Mouse (Mus musculus) frontal cortex, postnatal 25 days (tissue): ENCODE measurements around the gene Dnlz.

Experiments used
- DNase-seq, 2 experiments: peaks; one replicate each; pipeline ENCODE4 v3.0.0; 2022; ENCODE audit warnings: low spot score in 2 of 2

The Dnlz gene

DNA sequence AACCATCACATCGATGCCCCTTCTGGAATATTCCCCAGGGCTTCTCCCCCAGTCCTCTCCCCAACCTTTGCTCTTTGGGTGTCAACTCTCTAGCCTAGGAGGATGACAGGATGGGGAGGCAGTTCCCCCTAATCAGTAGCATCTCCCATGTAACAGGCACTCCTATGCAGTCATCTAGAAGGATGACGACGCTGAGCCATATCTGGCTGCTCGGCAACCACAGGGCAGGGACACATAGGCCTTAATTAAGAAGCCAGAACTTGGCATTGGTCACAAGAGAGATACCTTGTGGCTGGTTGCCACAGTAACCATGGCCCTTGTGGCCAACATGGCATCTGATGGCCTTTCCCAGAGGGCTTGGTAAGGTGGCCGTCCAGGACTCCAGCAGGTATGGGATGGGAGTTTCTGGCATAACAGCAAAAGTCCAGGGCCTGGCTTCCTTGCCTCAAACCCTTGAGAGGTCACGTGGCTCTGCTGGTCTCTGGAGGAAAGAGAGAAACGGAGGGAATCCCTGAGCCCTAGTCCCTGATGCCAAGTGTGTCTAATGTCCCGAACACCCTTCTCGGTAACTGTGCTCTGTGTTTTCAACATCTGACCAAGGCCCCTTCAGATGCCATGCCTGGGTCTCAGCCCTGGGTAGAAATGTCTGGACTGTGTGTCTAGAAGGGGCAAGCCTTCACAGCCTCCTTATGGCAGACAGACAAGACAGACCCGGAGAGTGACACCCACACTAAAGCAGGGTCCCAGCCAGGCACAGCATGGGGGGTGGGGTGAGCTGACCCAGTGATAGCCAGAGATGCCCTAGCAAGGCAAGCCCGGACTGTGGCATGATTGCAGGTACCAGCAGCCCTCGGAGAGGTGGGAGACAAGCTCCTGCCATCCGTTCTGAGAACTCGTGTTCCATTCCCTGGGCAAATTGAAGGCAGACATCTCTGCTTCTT is 31.4 kb downstream of the Dnlz start:
- DNase-seq, result no peak

DNA sequence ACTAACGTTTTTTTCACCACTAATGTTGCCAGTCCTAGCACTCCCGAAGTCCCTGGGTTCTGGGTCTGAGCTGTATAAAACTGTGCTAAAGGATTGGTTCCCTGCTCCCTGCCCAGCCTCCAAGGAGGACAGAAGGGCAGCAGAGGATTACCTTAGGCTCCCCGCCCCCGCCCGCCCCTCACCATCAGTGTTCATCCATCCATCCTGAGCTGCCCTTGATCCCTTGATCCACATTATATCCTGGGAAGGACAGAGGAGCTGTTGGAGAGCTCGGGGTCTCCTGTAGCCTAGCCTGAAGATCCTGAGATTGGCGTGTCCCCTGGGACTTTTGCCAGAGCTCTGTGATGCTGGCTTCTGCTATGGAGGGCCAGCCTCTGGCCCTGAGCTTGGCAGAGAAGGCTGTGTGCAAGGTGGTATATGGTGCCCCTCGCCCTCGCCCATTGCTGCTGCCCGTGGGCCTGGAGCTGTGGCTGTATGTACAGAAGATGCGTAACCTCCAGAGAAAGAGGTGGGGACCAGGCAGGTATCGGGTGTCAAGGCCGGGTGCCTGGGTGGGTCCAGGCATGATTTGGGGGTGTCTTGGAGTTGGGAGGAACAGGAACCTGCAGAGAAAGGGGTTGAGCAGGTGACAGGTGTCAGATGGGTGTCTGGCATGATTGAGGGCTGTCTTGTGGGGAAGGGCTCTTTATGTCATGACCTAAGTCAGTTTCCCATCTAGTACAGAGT is 32.2 kb downstream of the Dnlz start:
- no peak for DNase-seq

DNA sequence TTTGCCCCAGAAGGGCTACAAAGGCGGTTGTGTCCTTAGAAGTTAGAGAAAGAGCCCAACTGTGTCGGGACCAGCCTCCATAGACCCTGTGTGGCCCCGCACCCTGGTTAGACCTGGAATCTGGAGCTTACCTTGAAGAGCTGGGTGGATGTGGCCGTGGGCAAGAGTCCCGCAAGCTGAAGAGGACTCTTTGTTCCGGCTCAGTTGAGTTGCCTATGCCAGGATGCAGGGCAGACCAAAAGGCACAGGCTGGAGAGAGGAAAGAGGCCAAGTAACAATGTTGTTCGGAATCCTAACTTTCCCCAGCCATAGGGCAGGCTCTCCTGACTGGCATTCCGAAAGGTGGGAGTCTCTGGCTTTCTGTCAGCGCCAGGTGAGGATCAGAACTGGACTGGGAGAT is 32.8 kb downstream of the Dnlz start:
- no peak for DNase-seq

DNA sequence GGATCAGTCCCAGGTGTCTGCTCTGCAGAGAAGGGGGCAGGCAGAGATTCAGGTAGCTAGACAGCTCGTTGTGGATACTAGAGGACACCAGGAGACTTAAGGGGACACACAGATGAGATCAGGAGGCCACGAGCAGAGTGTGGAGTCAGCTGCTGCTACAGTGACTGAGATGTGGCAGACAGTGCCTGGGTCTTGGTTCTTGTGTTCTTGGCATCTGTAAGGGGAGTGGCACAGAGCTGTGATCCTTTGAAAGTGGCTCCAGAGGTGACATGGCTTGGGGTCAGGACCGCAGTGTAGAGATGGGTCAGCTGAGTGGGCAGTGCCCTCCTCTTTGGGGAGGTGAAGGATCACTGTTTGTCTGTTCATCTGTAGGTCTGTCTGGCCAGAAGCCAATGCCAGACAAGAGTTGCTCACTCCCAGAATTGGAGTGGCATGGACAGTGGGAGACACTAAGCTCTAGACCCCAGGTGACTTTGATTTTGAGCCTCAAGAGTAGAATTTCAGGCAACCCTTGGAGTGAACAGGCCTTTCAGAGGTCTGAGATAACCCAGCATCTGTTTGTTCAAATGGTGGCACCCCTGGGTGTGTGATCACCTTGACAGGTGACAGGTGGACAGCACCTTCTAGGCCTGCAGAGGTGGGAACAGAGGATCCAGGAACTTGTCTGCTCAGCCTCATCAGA is 33.8 kb downstream of the Dnlz start:
- DNase-seq, result no peak

DNA sequence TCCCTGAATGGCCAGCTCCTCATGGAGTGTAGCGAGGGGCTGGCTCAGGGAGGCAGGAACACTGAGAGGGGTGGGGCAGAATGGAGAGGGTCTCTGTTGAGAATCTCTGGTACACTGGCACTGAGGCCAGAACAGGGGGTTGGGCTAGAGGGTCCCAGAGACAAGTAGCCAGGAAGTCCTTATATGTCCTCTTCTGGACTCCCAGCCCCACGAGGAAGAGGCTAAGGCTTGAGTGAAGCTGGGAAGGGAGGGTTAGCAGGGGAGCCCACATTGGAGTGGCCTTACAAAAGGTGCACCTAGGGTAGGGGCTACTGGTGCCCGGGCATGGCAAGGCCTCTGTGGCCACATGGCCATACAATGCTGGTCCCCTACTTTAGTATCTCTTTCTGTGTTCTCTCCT is 34.5 kb downstream of the Dnlz start:
- DNase-seq, result no peak

DNA sequence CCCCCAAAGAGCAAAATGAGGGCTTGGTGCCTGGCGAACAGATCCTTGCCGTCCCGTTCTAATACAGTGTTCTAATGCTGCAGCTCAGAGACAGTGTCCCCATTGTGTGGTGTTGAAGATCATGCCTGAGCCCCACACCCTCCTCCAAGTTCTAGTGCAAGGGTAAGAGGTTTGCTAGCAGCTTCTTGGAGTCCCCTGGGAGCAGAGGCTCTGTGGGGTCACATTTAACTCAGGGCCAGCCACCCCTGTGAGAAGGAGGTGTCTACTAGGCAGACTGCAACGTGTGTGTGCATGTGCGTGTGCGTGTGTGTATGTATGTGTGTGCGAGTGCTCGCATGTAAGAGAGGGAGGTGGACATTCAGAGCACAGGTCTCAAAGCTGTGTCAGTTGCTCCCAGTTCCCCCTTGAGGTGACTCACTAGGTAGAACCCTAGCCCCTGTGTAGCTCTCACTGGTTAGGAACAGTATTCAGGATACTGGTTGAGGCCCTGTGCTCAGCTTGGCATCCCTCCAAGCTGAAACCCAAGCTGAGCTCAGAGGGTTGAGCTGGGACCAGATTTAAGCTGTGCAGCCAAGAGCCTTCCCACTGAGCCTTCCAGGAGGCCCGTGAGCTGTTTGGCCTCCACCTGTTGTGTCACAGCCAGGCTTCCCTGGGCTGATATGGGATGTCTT is 35.2 kb downstream of the Dnlz start:
- DNase-seq, result no peak

DNA sequence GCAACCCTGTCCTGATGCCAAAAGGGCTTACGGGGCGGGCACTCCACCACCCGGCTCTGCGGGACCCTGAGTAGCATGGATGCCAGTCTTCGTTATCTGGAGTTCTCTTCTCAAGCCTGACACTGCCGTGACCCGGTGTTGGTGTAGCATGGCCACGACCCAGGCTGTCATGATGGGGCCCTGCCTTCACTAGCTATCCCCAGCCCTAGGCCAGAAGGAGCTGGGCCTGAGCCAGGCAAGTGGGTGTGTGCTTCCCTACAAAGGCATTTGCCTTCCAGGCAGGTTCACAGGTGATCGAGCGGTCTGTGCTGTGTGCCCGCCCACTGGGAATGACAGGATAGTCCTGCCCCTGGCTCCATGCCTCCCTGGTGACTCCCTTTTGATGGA is 36.0 kb downstream of the Dnlz start:
- DNase-seq, result no peak

DNA sequence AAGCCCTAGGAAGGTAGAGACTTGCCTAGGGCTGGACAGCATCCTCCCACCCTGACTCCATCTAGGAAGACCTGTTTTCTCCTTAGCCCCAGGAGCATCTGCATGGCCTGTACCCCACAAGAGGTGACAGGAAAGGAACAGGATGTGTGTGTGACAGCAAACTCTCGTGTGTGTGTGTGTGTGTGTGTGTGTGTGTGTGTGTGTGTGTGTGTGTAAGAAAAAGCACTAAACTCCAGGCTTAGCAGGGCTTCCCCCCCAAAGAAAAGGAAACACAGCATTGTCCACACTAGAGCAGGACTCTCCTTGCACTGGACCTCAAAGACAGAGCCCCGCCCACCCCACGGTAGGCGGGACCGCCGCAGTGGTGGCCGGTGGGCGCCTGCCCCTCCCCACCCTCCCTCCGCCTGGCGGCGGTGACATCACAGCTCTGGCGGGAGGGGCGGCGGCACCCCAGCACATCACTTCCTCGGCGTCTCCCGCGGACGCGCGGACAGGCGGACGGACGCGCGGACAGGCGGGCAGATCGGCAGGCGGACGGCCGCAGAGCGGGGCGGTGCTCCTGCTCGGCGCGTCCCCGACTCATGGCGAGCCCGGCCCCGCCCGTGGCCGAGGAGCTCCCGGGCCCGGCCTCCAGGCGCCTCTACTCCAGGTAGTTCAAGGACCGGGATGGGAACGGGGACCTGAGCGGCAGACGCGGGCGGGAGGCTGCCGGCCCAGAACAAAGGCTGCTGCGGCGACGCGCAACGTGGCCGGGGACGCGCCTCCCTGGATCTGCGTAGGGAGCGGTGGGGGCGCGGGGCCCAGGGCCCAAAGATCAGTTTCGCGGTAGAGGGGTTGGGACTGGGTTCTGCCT is 36.6 kb downstream of the Dnlz start, which contains the start of gene Gpsm1:
Gene Gpsm1, plus strand, starts transcription at position 444 of the 853 bp plus-strand sequence.
- peak in 1 of 2 experiments; percentile 45 for DNase-seq

DNA sequence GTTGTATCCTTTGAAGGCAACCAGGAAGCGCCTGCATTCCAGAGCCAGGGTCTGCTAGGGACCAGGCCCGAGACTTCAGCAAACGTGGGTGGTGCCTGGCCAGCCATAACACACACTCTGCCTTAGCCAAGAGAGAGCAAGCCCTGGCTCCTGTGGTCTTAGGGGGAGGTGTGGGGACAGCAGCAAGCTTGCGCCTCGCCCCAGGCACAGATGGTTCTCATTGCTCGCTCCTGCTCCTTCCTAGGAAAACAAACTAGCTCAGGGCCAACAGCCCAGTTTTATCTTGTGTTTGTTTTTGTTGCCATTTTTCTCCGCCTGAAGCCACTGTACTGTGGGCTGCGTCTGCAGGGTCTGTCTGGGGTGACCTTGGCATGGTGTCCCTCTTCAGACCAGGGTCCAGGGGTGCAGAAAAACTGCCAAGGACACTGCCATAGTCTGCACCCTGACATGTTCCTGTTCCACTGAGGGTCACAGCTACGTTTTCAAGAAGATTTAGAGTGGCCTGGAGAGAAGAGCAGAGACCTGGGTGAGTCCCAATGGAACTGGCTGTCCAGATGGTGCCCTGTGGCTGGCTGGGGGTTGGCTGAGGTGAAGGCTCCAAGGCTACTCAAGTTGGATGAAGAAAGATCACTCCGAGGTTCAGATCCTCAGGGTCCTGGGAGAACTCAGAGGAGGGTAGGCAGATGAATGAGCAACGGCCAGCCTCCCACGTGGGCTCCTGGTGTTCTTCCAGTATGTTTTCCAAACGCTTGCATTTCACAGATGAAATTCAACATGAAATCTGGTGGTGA is 37.4 kb downstream of the Dnlz start:
- no peak for DNase-seq

DNA sequence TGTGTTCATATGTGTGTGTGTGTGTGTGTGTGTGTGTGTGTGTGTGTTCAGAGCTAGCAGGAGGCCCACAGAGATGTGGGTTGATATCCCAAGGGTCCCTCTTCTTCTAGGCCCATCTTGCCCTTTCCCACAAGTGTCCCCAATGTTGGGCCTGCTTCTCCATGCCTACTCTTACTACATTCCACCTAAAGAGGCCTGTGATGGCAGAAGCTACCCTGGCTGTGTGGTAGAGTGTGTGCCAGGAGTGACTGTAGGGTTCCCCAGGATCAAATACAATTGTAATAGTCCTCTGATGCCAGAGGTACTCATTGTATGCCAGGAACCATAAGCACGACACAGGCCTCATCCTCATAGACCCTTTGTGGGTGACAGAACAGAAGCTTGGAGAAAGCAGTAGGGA is 38.5 kb downstream of the Dnlz start:
- DNase-seq, result no peak

DNA sequence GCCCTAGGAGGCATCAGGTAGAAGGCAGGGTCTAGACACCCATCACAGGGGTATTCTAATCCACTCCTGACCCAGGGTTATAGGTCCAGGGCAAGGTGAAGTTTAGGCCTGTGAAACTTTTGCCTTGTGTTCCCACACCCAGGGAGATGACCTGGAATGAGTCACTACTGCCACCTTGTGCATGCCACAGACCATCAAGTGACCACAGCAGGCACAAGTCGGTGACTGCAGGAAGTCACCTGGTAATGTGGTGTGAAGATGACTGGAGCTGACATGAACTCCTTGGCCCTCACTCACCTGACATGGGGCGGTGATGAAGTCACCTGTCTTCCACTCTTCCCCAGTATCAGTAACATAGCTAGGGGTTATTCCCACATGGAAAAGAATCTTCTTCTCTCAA is 39.1 kb downstream of the Dnlz start:
- DNase-seq, result no peak

DNA sequence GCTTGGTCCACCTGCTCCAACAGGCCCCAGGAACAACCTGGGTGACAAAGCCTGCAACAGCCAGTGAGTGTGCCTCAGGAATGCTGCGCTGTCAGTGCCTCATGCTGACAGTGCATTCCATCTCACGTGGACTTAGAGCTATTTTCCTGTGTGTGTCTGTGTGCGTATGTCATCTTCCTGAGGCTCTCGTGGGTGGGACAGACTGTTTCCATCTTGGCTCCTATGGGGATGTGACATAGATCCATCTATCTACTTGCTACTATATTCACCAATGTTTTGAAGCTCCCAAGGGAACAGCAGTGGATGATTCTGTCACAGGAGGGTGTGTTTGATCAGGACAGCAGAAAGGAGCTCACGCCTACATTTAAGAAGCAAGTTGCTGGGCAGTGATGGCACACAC is 40.0 kb downstream of the Dnlz start:
- DNase-seq, result no peak

DNA sequence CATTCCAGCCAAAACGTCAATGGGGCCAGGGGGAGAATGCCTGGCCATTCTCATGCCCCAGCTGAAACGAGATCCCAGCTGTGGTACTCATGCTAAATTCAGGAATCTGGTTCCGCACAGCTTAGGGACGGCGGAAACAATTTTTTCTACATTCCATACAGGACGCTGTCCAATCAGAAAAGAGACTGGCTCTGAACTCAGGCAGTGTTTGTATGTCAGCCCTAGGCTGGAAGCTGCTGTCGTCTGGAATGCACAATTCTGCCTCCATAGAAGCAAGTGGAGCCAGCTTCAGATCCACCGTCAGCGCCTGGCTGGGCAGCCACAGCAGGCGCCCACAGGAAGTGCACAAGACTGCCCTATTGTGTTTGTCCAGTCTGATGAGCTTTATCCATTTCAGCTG is 42.2 kb downstream of the Dnlz start:
- DNase-seq, result no peak

DNA sequence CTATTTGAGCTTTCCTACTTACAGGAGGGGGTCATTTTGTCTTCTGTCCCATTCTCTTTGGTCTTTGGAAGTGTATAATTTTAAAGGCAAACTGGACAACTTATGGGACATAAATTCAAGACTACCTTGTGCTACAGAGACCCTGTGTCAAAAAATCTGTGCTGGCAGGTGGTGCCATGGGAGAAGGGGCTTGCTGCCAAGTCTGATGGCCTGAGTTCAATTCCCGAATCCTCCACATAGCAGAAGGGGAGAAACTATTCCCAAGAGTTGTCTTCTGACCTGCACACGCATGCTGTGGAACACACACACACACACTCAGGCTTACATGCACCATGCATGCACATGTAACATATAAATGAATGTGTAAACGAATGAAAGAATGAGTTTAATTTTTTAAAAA is 45.2 kb downstream of the Dnlz start:
- no peak for DNase-seq

DNA sequence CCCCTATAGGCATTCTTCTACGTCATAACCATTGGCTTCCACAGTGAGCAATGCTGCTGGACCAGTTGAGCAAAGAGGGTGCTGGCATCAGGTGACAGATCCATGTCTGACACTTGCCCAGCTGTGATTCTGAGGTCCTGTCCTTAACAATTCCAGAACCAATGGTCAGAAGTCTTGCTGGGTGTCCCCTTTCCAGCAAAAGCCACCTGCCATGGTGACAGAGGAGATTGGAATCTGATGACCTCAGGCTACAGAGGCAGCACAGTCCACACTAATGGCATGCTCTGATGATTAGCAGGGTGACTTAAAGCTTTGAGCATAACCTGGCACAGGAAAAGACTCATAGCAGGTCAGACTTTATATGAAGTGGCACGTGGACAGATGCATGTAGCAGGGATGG is 46.4 kb downstream of the Dnlz start:
- DNase-seq, result no peak

DNA sequence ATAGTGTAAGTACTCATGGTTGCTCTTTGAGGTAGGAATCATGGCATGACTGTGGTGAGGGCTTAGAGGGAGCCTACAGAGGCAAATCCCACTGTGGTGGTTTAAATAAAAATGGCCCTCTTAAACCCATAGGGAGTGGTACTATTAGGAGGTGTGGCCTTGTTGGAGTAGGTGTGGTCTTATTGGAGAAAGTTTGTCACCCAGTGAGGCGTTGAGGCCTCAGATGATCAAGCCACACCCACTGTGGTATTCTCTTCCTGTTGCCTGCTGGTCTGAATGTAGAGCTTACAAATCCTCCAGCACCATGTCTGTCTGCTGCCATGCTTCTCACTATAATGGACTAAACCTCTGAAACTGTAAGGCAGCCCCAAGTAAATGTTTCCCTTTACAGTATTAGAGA is 47.2 kb downstream of the Dnlz start:
- DNase-seq, result no peak

DNA sequence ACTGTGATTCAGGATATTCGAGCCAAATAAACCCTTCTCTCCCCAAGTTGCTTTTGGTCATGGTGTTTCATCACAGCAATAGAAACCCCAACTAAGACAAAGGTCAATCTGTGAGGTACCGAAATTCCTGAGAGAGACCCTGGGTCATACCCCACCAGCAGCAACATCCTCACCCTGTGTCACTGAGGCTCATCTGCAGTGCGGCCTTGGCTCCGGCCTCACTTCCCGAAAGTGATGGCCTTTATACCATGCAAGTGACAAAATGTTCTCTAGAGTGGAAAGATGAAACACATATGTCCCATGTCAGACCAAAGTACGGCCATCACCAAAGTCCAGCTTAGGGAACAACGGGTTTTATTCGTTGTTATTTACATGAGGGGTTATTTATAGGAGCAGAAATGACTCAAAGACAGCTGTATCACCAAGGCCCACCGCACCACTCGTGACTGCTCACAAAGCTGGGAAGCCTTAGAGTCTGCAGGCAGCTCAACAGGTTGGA is 49.9 kb downstream of the Dnlz start:
- DNase-seq, result no peak

DNA sequence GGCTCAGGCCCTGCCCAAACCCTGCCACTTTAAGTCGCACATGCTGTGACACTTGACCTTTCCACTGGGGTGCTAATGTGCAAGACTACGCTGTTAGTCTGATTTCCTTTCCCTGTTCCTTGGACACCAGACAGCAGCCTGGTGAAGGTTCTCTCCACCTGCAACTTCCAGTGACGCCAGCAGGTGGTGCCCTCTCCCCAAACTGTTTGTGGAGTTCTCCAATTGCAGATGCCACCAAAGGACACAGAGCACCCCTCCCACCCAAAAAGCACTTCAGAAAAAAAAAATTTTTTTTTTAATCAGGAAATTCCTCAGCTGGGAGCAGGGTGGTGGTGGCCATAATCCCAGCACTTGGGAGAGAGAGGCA is 51.1 kb downstream of the Dnlz start:
- DNase-seq, result peak; percentile 87 to 90

DNA sequence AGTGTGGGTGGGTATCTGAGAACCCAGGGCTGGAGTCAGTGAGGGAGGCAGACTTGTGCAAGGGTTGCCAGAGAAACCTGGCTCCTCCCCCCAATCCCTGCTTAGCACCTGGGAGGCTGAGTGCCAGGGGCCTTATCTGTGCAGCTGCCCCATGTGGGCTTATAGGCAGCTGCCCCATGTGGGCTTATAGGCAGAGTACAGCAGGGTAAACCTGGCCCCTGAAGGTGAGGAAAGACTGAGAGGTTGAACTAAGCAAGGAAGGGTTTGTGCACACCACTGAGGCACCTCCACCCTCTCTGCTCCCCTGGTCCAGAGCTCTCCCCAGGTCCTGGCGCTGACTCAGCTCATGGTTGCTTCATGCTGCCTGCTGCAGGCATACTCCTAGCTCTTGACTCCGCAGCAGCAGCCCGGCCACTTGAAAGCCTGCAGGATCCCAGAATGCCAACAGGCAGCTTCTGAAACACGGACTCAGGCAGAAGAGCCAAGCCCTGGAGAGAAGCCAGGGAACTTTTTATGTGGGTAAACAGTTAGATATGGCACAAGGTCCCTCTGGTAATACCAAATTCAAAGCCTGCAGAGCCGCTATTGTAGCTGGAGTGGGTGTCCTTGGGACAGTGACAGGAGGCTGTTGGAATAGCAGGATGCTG is 51.6 kb downstream of the Dnlz start:
- no peak for DNase-seq

DNA sequence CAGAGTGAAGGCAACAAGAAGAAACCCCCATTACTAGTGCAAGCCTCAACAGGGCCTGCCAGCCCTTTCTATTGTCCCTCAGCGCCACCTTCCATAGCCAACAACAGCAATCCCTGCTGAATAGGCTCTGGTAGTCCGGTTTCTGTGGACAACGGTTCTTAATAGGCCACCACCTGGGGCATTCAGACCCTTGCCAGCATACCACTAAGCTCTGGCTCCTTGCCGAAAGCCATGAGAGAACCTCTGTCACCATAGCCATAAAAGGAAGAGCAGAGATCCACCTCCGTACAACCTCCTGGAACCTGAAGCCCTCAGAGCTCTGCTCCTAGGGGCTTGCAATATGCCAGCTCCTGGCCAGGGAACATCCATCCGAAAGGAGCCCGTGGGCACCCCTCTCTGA is 52.6 kb downstream of the Dnlz start:
- DNase-seq, result no peak
